Mouse (Mus musculus): ENCODE data around the gene Uvrag.

DNA sequence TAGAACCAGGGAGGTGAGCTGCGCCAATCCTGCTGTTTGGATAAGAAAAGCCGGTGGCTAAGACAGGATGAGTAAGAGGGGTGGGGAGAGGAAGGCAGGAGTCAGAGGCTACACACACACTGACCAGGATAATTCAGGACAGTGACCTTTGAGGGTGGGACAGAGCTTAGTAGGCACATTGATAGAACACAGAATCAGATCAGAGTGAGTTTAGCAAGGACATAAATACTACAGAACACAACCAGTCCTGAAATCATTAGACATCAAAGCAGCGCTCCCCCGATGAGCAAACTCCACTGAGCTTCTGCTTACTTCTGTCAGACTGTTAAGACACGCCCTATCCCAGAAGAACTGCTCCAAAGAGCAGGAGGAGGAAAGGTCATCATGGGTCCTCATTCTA is 237.1 kb downstream of the Uvrag start:
- TF ChIP-seq POLR2A (IDR thresholded peaks at IDR 0.05; ENCODE audit: borderline replicate concordance, extremely low read depth, insufficient read depth, insufficient read length, poor library complexity, severe bottlenecking) = no peak
- TF ChIP-seq CTCF (IDR thresholded peaks at IDR 0.05; ENCODE audit: borderline replicate concordance, extremely low read depth, insufficient read depth, insufficient read length) = no peak

Data from brain, embryonic 14.5 days (tissue).